Mouse (Mus musculus) lung, postnatal 4 days (tissue): Measurements from ENCODE around the gene Cep85l.

Source experiments
- DNase-seq, 2 experiments: peaks; one replicate each; pipeline ENCODE4 v3.0.0; 2021

Gene Cep85l

GRCm38 (mm10) chr10:53388227-53388920 lies 8.6 kb upstream of the Cep85l start:
- DNase-seq = no peak

DNA sequence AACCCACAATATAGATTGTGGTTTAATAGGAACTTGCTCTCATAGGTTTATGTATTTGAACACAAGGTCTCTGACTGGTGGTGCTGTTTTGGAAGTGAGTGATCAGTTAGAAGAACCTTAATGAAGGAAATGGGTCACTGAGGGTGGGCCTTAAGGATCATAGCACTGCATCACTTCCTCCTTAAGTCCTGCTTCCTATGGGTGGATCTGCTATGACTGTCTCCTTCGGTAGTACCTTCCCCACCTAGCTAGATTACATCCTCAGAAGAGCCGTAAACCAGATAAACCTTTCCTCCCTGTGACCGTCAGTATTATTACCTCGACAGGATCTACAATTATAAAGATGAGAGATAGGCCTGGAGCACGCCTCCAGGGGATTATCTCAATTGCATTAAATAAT lies 5.7 kb upstream of the Cep85l start:
- no peak for DNase-seq

- DNase-seq = no peak
Measured at GRCm38 (mm10) chr10:53384896-53385295, 5.1 kb upstream of the Cep85l start.

- DNase-seq = no peak
Measured at GRCm38 (mm10) chr10:53382696-53383365, 3.1 kb upstream of the Cep85l start.

DNA sequence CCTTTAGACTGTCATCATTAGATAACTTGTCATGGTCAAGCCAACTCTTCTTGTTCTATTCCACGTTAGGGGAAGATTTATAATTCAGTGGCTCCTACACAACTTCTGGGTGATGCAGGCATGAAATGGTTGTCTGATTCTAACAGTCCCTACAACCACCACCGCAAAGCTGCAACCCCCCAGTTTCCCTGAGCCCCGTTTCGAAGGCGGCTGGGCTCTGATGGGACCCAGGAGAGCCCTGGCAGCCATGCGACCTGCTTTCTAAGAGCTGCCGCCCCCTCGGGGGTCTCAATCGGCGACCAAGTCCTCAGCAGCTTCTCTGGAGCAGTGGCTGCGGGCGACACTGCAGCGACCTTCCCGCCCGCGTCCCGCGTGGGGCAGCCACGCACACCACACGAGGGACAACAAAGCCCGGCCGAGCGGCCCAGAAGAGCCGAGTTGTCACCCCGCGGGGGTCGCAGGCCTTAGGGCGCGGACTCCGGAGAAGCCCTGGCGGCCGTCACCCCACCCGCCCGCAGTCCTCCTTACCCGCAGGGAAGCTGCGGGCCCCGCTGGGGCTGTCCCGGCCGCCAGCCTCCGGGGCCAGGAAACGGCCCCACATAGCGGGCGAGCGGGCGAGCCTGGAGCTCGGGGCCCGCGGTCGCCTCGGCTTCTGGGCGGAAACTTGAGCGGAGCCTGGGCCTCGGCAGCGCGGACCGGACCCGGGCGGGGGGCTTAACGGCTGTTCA lies 602 bp downstream of the Cep85l start:
- DNase-seq = no peak

- no peak for DNase-seq
Measured at GRCm38 (mm10) chr10:53378296-53378695, 1.5 kb downstream of the Cep85l start.

DNA sequence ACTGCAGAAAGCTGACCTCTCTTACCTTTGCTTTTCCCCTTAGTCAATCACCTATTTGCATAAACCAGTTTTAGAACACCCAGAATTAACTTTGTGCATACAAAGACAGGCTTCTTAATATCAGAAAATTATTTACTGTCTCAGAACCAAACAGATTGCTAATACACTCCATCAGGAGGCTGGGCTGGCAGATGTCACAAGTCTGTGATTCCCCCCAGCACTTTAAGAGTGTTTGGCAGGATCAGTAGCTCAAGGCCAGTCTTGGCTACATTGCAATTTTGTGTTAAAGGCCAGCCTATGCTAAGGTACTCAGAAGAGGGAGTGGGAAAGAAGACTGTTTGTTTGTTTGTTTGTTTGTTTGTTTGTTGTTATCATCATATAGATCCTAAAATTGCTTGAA lies 2.7 kb downstream of the Cep85l start:
- no peak for DNase-seq

- no peak for DNase-seq
Measured at GRCm38 (mm10) chr10:53373885-53374578, 5.7 kb downstream of the Cep85l start.

DNA sequence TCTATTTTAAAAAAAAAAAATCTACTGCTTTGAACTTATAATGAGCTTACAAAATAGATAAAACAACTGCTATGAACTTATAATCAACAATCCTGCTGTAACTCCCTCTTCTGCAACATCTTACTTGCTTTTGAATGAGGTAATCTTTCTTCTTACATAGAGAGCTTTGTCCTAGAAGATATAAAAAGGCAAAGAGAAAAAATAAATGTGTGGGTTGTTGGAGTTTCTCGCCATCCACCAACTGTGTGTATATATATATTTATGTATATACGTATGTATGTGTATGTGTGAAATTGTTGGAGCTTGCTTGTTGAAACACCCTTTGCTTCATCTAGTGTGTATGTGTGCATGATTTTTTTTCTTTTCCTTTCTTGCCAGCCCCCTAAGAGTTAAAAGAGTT lies 12.5 kb downstream of the Cep85l start:
- DNase-seq = no peak

- DNase-seq = no peak
Measured at GRCm38 (mm10) chr10:53364311-53364710, 15.4 kb downstream of the Cep85l start.

DNA sequence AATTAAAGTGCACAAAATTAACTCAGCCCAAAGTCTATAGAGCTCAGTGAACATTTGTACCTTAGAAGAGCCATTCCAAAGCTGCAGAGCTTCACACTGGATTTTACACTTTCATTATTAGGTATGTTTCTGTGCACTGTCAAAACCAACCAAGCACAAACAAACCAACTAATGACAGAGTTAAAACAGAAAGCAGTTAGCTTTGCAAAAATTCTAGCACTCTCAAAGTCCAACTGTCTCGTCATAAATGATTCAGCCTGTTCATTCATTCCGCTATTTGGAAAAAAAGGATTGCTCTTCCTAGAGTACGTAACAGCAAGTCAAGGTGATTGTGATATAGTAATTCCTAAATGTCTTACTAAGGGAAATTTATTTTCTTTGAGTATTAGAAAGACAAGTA lies 20.7 kb downstream of the Cep85l start:
- no peak for DNase-seq

- DNase-seq = no peak
Measured at GRCm38 (mm10) chr10:53353665-53354064, 26.1 kb downstream of the Cep85l start.

- DNase-seq = no peak
Measured at GRCm38 (mm10) chr10:53349254-53349653, 30.5 kb downstream of the Cep85l start.

- DNase-seq = peak in 1 of 2 experiments; percentile 64
Measured at GRCm38 (mm10) chr10:53347787-53348755, 31.7 kb downstream of the Cep85l start.

DNA sequence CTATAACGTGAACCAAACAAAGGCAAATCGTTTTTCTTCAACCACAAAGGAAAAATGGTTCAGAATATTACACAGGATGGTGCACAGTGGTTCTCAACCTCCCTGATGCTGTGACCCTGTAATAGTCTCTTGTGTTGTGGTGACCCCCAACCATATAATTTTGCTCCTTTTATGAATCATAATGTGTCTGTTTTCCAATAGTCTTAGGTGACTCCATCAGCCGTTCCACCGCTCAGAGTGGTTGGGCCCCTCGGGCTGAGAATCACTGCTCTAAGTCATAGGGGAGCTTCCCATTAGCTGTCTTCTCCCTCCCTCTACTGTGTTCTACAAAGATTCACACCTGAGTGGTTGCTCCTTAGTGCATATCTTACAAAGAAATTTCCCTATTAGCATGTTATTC lies 32.8 kb downstream of the Cep85l start:
- DNase-seq = no peak

GRCm38 (mm10) chr10:53346506-53346905 lies 33.2 kb downstream of the Cep85l start:
- peak in 1 of 2 experiments; percentile 46 for DNase-seq

- no peak for DNase-seq
Measured at GRCm38 (mm10) chr10:53345508-53345907, 34.2 kb downstream of the Cep85l start.

DNA sequence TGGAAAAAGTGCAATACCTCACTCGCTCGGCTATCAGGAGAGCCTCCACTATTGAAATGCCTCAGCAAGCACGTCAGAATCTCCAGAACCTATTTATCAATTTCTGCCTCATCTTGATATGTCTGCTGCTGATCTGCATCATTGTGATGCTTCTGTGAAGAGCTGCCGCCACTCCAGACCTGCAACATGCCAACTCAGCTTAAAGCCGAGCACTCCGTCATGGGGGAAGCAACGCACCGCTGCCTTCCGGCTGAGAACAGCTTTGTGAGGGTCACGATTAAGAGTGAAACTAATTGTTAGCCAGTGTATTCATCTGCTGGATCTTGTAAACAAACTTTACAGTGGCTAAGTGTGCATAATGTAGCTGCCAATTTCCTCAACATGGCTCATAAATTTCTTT lies 35.9 kb downstream of the Cep85l start:
- peak; percentile 29 to 32 for DNase-seq

DNA sequence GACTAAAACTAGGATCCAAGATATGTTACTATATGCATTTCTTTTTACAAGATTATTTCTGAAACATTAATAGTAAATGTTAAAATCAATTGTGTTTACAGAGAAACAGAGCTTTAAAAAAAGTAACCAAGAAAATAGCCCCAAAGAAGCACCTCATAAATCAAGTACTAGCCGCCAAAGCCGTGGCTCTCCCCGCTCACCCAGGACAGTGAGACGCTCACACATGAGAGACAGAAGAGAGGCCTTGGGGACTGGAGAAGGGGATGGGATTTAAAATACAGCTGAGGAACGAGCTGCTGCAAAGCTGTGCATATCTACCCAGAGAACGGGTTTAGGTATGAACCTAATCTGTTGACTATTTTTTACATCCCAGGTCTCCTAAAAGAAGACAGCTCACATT lies 36.4 kb downstream of the Cep85l start:
- DNase-seq = no peak

GRCm38 (mm10) chr10:53342166-53342728 lies 37.5 kb downstream of the Cep85l start:
- DNase-seq = no peak

GRCm38 (mm10) chr10:53341288-53341965 lies 38.3 kb downstream of the Cep85l start:
- no peak for DNase-seq
